In genomic region chr11:114446617-114447460, GRCm38 (mm10) we compare ENCODE assay signal across 7 mouse cellular contexts.
DNase-seq lines count a peak whose midpoint lies in the region; ATAC-seq and TF ChIP-seq lines count a peak whose summit lies in the region.

No protein-coding gene starts in this region.

- H3K36me3 ChIP-seq in heart, embryonic 10.5 days, result no peaks in the 10 kb centered on the region
- no peaks in the 10 kb centered on the region for H3K36me3 ChIP-seq in spleen, adult 2 months (ENCODE audit: control insufficient read depth, insufficient read depth, low read length)

- peaks cover 49% of the 10 kb centered on the region for H3K4me1 ChIP-seq in heart, embryonic 10.5 days
- H3K4me1 ChIP-seq in spleen, adult 2 months (ENCODE audit: control insufficient read depth, insufficient read depth, insufficient read length), result no peaks in the 10 kb centered on the region

- DNase-seq in R1 (ENCODE audit: low read depth, low spot score), result peak; percentile 12
- DNase-seq in heart, embryonic 10.5 days (ENCODE audit: low spot score), result peak; percentile 88
- peak; percentile 43 for DNase-seq in kidney, postnatal 14 days
- DNase-seq in spleen, adult 2 months (ENCODE audit: low read depth in 1 of 2, low spot score in 2 of 2), result peak; percentile 28 to 39
- DNase-seq in layer of hippocampus, postnatal 10 days (ENCODE audit: low spot score in 2 of 2), result no peak

- peak overlapping the region; percentile 83 for H3K27ac ChIP-seq in heart, embryonic 10.5 days
- H3K27ac ChIP-seq in spleen, adult 2 months (ENCODE audit: insufficient read depth, low read length), result peak overlapping the region; percentile 74

- TF ChIP-seq CTCF in spleen, adult 2 months (IDR thresholded peaks at IDR 0.05; ENCODE audit: extremely low read depth, insufficient read depth, insufficient read length, insufficient replicate concordance), result no peak

- peak; percentile 90 for ATAC-seq in common myeloid progenitor, adult 5-6 weeks (replicated peaks; ENCODE audit: low read depth, poor library complexity, severe bottlenecking)
- peak; percentile 56 for ATAC-seq in megakaryocyte, adult 5-6 weeks (ENCODE audit: poor library complexity, severe bottlenecking)

- H3K27me3 ChIP-seq in heart, embryonic 10.5 days (ENCODE audit: insufficient read depth, poor library complexity, severe bottlenecking), result peaks cover 27% of the 10 kb centered on the region; the same call in 1 of the 2 replicates
- H3K27me3 ChIP-seq in spleen, adult 2 months (ENCODE audit: control insufficient read depth, insufficient read depth, low read length), result no peaks in the 10 kb centered on the region

- no peak for TF ChIP-seq POLR2A in spleen, adult 2 months (IDR thresholded peaks at IDR 0.05; ENCODE audit: low read depth, low read length)

- H3K4me3 ChIP-seq in heart, embryonic 10.5 days, result peak overlapping the region; percentile 47
- H3K4me3 ChIP-seq in spleen, adult 2 months (ENCODE audit: extremely low read depth, insufficient read depth, insufficient read length), result peak overlapping the region; percentile 67

- 5% methylated on average over 23 of the region's 23 CpGs for WGBS in heart, embryonic 10.5 days
- WGBS in spleen, adult 2 months, result 6% methylated on average over 23 of the region's 23 CpGs

- H3K9me3 ChIP-seq in heart, embryonic 10.5 days, result no peaks in the 10 kb centered on the region

Comparison
In these comparisons a context has a peak if more than half of its experiments do, and no peak if none do; other contexts are left out.
1. DNase-seq: peak in R1 (single experiment), heart, embryonic 10.5 days (single experiment), kidney, postnatal 14 days (single experiment) and spleen, adult 2 months (2 of 2); none in layer of hippocampus, postnatal 10 days (0 of 2).